Mouse (Mus musculus): ENCODE measurements around the gene Sik2. TPM values are rescaled to one million over a fixed set of nuclear protein-coding genes. Genes with fewer than 3 reads are reported as not detected.
A peak's percentile ranks its signal among the peaks of the same experiment; 100 is the strongest.

The Sik2 gene
- total RNA-seq, 2 experiments from 2014 or later = 45.9 to 57.5 TPM

GRCm38 (mm10) chr9:50877431-50877830, 131.4 kb downstream of the Sik2 start:
- intact Hi-C loops (cut with DNase I) = no loop called here
- no peak for DNase-seq (ENCODE audit: low spot score in 2 of 2)

GRCm38 (mm10) chr9:50876287-50876686, 132.6 kb downstream of the Sik2 start:
- intact Hi-C loops (cut with DNase I) = no loop called here
- DNase-seq (ENCODE audit: low spot score in 2 of 2) = no peak

DNA sequence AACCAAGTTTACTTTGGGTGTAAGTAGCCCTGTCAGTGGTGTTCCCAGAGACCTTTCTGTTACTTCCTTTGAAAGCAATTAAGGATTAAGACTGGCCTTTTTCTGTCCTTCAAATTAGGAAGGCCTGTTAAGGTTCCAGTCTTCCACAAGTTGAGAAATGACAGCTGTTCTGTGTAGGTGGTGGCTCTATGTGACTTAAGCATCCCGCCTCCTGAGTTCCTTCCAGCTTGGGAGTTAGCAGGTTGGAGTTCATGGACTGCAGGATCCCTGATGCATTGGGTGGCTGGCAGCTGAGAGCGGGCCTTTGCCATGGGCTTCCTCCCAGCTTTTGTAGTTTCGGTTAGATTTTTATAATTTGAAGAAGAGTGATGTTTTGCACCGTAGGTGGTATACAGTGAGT, 133.4 kb downstream of the Sik2 start:
- intact Hi-C loops (cut with DNase I) = no loop called here
- no peak for DNase-seq (ENCODE audit: low spot score in 2 of 2)

DNA sequence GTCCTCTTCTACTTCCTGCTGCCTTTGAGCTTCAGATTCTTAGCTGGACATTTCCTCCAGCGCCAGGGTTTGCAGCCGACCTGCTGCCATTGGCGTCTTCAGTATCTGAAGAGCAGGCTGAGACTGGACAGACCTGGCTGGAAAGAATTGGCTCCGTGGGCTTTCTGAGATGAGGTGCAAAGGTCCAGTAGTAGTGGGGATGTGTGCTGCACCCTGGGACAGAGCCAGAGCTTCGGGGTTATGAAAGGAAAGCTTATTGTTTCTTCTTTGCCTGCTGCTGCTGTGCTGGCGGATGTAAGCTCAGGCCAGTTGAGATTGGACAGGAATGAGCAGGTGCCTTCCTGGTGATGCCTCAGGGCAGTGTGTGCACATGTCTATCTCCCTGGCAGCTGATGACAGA, 134.8 kb downstream of the Sik2 start:
- intact Hi-C loops (cut with DNase I) = no loop called here
- no peak for DNase-seq (ENCODE audit: low spot score in 2 of 2)

DNA sequence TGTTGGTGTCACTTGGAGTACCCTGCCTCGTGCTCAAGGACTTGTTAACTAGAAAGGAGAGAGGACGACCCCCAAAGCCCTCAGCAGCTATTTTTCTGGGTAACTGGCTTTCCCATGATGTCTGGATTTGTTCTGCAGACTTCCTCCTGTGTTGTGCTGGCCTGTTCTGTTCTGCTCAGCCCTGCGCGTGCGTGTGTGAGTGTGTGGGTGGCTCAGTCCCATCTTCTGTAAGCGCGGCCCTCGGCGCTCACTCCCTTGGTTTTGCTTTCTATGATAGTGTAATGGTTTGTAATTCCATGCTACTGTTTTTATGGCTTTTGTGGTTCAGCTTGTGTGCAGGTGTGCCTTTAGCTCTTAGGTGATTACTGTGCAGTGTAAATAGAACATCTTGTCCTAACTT, 135.7 kb downstream of the Sik2 start:
- intact Hi-C loops (cut with DNase I) = no loop called here

DNA sequence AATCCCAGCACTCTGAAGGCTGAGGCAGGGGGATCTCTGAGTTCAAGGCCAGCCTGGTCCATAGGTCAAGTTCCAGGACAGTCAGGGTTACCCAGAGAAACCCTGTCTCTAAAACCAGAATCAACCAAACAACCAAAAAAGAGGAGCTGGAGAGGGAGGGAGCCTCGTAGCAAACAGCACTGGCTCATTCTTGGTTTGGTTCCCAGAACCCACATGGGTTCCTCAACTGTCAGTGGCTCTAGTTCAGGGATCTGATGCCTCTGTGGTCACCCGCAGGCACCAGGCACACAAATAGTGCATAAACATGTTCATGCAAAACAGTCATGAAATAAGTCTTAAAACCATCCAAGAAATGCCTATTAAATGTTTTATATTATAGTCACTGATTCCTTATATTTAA, 140.7 kb downstream of the Sik2 start:
- intact Hi-C loops (cut with DNase I) = no loop called here
- DNase-seq (ENCODE audit: low spot score in 2 of 2) = no peak

More for the DNA sequence above, 135.7 kb downstream of the Sik2 start:
- DNase-seq (ENCODE audit: low spot score in 2 of 2) = no peak

DNA sequence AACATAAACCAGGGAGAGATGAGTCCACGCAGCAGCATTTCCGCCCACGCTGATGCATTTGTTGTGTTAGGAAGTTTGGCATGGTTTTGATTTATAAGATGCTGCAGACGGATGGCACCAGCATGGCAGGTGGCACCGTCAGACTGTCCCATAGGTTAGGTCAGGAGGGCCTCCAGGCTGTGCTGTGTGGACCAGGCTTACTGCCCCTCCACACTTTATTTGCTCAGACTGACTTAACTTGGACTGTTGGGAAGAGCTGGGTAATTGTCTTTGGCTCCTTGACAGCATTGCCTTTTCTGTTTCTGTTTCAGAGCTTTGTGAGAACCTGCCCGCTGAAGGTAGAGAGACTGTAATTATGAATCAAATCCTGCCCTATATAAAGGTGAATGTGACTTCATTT, 141.9 kb downstream of the Sik2 start:
- no peak for DNase-seq (ENCODE audit: low spot score in 2 of 2)
- intact Hi-C loops (cut with DNase I) = no loop called here

DNA sequence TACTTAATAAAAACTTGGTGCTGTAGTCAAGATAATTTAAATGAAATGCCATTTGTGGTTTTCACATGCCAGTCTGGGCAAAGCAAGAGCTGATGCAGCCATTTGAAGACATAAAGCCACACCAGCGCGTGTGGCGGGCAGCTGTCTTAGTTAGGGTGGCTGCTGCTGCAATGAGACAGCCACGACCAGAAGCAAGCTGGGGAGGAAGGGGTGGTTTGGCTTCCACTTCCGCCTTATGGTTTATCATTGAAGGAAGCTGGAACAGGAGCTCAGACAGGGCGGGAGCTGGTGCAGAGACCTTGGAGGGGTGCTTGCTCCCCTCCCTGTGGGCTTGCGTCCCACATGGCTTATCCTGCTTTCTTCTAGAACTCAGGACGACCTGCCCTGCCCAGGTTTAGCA, 143.1 kb downstream of the Sik2 start:
- DNase-seq (ENCODE audit: low spot score in 2 of 2) = no peak
- intact Hi-C loops (cut with DNase I) = no loop called here

- intact Hi-C loops (cut with DNase I) = no loop called here
- no peak for DNase-seq (ENCODE audit: low spot score in 2 of 2)
Measured at GRCm38 (mm10) chr9:50864877-50865276, 144.0 kb downstream of the Sik2 start.

DNA sequence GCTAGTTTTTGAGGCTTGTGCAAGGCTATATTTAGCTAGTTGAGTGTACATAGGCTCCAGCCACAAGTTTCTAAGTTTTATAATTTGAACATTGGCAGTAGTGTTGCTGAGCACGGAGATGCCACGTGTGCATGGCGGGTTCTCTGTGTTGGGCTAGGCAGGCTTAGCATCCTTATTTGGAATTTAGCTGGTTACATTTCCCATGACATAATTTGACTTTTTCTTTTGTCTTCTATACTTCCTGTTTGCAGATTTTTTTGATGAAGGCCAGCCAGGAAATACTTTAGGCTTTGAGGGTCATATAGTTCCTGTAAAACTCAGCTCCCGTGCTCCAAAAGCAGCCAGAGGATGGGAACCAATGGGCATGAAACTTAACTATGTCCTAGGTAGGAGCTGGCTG, 145.0 kb downstream of the Sik2 start:
- DNase-seq (ENCODE audit: low spot score in 2 of 2) = no peak
- intact Hi-C loops (cut with DNase I) = no loop called here

DNA sequence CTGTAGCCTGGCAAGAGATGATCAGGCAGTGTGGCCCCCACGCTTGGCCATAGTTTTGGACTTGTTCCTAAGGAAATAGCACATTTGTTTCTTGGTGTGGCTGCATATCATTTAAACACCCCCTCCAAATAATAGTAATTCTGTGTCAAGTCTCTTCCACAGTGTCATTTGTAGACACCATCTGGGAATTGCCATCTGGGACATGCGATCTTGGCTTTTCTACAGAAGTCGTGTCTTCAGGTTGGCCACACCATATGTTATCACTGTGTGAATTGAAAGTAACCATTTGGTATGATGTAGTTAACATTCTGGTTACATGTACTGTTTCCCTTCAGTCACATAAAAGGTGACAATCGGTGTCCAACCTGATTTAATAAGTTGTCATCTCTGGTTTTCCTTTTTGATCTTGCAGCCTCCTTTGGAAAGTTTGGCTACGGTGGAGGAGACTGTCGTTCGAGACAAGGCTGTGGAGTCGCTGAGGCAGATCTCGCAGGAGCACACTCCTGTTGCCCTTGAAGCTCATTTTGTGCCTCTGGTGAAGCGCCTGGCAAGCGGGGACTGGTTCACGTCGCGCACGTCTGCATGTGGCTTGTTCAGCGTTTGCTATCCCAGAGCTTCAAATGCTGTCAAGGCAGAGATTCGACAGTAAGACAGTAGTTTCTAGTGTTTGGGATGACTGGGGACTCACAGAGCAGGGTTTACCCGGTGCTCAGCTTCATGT, 147.6 kb downstream of the Sik2 start:
- DNase-seq (ENCODE audit: low spot score in 2 of 2) = no peak
- intact Hi-C loops (cut with DNase I) = no loop called here

DNA sequence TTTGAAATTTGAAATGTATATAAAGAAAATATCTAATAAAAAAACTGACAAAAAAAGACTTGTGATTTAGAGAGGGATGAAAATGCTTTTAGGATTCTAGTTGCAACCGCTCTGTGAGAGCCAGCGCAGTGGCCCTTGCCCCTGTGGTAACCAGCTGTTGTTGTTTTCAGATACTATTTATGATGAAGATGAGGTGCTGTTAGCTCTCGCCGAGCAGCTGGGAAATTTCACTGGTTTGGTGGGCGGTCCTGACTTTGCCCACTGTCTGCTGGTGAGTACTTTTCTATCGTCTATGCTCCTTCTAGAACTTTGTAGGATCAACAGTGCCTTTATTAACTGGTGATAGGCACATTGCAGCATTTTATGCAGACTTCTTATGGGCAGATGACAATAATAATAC, 150.2 kb downstream of the Sik2 start:
- no peak for DNase-seq (ENCODE audit: low spot score in 2 of 2)
- intact Hi-C loops (cut with DNase I) = no loop called here

DNA sequence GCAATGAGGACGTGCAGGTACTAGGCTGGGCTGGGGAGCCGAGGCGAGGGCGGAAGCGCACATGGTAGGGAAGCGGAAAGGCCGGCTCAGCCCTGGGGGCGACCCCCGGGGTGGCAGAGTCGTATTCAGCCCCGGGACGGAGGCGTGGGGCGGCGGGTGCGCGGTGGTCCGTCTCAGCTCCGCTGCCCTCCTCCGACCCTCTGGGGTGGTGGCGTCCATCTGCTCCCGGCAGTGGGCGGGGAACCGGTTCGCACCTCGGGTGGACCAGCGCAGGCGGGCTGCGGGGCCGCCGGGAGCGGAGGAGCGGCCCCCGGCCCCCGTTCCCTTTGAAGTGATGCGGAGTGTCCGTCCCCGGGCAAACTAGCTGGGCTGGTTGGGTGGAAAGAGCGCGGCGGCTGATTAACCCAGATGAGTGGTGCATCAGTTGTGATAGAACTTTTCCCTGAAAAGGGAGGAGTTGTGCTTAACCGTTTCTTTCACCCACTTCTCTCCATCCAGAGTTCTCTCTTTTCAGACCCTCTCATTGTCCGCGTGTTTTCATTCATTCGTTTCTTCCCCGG, 151.7 kb downstream of the Sik2 start:
- intact Hi-C loops (cut with DNase I) = loop anchor here (2.0 kb wide), 1 partner anchor 152 kb away; the partner anchor contains the start of gene Sik2
- no peak for DNase-seq (ENCODE audit: low spot score in 2 of 2)

GRCm38 (mm10) chr9:50856341-50857081, 152.4 kb downstream of the Sik2 start:
- intact Hi-C loops (cut with DNase I) = loop anchor here (2.0 kb wide), 1 partner anchor 152 kb away; the partner anchor contains the start of gene Sik2
- peak; percentile 91 for DNase-seq (ENCODE audit: low spot score in 2 of 2)

DNA sequence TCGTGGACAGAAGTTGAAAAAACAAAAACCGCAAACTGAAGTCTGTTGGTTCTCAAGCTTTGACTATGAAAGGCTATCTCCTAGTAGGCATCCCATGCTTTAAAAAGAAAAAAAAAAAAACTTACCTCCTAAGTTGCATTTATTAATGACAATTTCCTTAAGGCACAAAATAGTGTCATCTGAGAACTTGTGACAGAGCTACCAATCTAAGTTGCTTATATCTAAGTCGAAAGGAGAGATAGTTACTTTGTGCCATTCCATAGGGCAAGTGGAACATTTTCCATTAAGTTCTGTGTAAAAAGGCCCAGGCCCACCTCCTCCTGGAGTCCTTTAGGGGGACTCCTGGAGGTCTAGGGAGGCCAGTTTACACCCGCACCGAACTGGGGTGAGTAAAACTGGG, 153.1 kb downstream of the Sik2 start:
- intact Hi-C loops (cut with DNase I) = loop anchor here (2.0 kb wide), 1 partner anchor 153 kb away; the partner anchor contains the start of gene Sik2
- no peak for DNase-seq (ENCODE audit: low spot score in 2 of 2)

DNA sequence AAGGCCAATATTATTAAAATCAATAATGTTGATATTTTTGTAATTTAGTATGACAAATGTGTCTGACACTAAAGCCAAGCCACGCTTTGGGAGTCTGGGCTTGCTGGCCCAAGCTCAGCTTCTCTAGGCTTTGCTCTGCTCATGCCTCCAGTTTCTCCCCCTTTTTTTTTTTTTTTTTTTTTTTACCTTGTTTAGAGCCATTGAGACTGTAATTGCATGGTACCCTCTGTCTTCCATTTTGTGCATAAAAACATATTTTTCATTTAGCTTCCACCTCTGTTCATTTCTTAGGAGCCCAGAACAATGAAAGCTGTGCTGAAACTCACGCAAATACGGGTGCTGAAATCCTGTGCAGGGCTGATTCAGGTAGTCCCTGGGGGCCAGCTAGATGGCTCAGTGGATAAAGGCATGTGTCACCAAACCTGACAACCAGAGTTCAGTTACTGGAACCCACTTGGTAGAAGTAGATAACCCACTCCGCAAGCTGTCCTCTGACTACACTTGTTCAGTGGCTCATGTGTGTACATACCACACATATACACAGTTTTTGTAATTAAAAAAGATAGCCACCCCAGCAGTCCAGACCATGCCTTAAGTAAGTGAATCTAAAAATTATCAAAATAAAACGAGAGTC, 153.6 kb downstream of the Sik2 start:
- DNase-seq (ENCODE audit: low spot score in 2 of 2) = no peak

DNA sequence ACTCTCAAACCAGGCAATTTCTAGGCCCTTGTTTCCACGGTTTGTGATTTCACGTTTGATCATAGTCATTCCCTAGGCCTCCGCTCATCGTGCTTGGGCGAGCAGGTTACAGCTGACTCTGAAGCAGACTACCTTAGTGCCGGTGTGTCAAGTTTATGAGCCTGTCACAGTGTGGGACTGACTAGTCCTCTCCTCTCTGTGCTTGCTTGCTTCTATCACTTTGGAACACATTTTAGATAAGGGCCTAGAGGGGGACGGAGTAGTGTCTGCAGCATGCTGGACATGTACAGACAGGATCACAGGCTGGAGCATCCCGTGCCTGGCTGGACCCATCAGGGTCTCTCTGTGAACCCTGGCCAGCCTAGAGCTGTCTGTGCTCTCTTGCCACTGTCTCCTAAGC, 154.5 kb downstream of the Sik2 start:
- intact Hi-C loops (cut with DNase I) = no loop called here

More for the DNA sequence above, 153.6 kb downstream of the Sik2 start:
- intact Hi-C loops (cut with DNase I) = no loop called here

DNA sequence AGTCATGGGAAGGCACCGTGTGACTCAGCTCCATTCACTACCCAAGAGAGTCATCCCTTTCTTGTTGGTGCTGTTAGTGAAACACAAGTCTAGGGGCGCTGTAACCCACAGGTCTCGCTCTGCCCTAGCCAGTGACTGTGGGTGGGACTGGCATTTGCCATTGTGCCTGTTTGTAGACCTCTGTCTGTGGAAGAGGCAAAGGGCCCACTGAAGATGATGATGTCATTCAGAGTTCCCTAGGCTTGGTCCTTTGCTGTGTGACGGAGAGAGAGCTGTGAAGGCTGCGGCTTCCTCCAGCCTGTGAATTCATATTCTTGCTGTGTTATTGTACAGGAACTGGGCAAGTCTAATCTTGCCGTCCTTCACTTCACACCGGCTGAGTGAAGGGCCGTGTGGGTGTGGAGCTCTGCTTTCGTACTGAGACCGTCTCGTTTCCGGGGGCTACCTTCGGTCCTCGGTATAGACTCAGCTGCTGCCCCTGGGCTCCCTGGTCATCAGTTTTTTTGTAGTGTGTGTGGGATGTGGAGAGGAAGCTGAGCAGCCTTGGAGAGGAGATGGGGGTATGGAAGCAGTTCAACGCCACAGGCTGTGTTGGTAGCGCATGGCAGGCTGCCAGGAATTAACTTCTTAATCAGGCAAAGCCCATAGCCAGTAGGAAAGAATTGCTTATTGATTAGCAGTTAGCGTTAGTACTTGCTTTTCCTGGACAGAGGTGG, 156.1 kb downstream of the Sik2 start:
- intact Hi-C loops (cut with DNase I) = no loop called here
- DNase-seq (ENCODE audit: low spot score in 2 of 2) = no peak

More for the DNA sequence above, 154.5 kb downstream of the Sik2 start:
- DNase-seq (ENCODE audit: low spot score in 2 of 2) = no peak

DNA sequence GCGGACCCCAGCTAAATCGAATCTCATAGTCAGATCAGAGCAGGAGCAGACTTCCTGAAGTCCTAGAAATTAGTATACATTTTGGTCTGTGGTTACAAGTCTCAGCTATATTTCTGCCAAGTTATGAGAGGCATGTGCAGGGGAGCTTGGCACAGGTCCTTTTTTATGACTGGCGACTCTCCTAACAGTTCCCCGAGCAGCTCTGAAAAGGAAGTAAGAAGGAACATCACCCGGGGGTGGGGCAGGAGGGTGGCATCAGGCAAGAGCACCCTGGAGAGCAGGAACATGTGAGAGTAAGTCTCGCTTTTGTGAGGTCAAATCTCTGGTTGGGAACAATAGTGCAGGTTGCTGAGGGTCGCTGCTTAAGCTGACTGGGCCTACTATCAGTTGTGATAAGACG, 158.2 kb downstream of the Sik2 start:
- DNase-seq (ENCODE audit: low spot score in 2 of 2) = peak in 1 of 2 experiments; percentile 44
- intact Hi-C loops (cut with DNase I) = no loop called here

- intact Hi-C loops (cut with DNase I) = no loop called here
- no peak for DNase-seq (ENCODE audit: low spot score in 2 of 2)
Measured at GRCm38 (mm10) chr9:50850271-50850670, 158.6 kb downstream of the Sik2 start.
